26 mouse cellular contexts compared by ENCODE assay signal in the genomic region with DNA sequence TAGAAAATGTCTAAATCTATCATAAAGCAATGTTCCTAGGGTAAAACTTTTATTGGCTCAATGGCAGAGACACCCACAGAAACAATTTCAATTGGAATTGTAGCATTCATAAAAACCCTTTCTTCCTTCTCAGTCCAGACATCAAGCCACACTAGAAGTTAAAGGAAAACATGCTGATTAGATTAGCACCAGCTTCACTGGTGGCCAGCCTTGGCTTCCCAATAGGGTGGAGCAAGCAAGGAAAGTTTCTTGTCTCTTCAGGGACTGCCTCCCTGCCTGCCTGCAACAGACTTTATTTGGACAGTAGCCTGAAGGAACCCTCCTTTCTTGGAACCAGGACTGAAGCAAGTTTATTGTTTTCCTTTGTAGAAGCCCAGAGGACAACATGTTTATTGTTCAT.
DNase-seq lines count a peak whose midpoint lies in the region; ATAC-seq and TF ChIP-seq lines count a peak whose summit lies in the region.
"Had no signal": no experiment of that assay in that cellular context is flagged by ENCODE, and none has a peak within 500 bp of the region (broad histone marks: within the 10 kb centered on the region; RNA-seq: fewer than 3 reads in every experiment).

No protein-coding gene starts in this region.

- H3K9me3 ChIP-seq in embryonic facial prominence, embryonic 14.5 days (ENCODE audit: control insufficient read depth, low read length) = no peaks in the 10 kb centered on the region
- H3K9me3 ChIP-seq in embryonic facial prominence, embryonic 10.5 days = no peaks in the 10 kb centered on the region
- H3K9me3 ChIP-seq in liver, postnatal 0 days (ENCODE audit: low read length) = no peaks in the 10 kb centered on the region
- H3K9me3 ChIP-seq: embryonic facial prominence, embryonic 12.5 days; forebrain, embryonic 10.5 days; forebrain, embryonic 13.5 days; heart, embryonic 10.5 days; hindbrain, embryonic 12.5 days; hindbrain, embryonic 15.5 days had no signal

- H3K4me1 ChIP-seq in embryonic facial prominence, embryonic 14.5 days (ENCODE audit: control insufficient read depth, insufficient read depth, low read length) = no peaks in the 10 kb centered on the region
- H3K4me1 ChIP-seq in embryonic facial prominence, embryonic 10.5 days = no peaks in the 10 kb centered on the region
- H3K4me1 ChIP-seq in liver, postnatal 0 days (ENCODE audit: insufficient read depth) = no peaks in the 10 kb centered on the region
- H3K4me1 ChIP-seq: embryonic facial prominence, embryonic 12.5 days; forebrain, embryonic 10.5 days; forebrain, embryonic 13.5 days; heart, embryonic 10.5 days; hindbrain, embryonic 12.5 days; hindbrain, embryonic 15.5 days had no signal

- no peak for TF ChIP-seq CTCF in liver, postnatal 0 days (IDR thresholded peaks at IDR 0.05; ENCODE audit: low read depth)

- no peak overlapping the region for H3K4me3 ChIP-seq in embryonic facial prominence, embryonic 14.5 days (ENCODE audit: low read depth, low read length)
- H3K4me3 ChIP-seq in embryonic facial prominence, embryonic 10.5 days = no peak overlapping the region
- H3K4me3 ChIP-seq in liver, postnatal 0 days (ENCODE audit: low read depth, low read length) = no peak overlapping the region
- H3K4me3 ChIP-seq: embryonic facial prominence, embryonic 12.5 days; erythroblast, embryonic 14.5 days; forebrain, embryonic 10.5 days; forebrain, embryonic 13.5 days; gastrocnemius, adult 2 months; heart, adult 2 months; heart, embryonic 10.5 days; hindbrain, embryonic 12.5 days; hindbrain, embryonic 15.5 days had no signal

- no peak overlapping the region for H3K27ac ChIP-seq in embryonic facial prominence, embryonic 14.5 days (replicated peaks; ENCODE audit: low read depth, low read length)
- no peak overlapping the region for H3K27ac ChIP-seq in embryonic facial prominence, embryonic 10.5 days (replicated peaks)
- H3K27ac ChIP-seq in liver, postnatal 0 days (ENCODE audit: low read depth) = no peak overlapping the region
- H3K27ac ChIP-seq: embryonic facial prominence, embryonic 12.5 days; forebrain, embryonic 10.5 days; forebrain, embryonic 13.5 days; gastrocnemius, adult 2 months; heart, adult 2 months; heart, embryonic 10.5 days; hindbrain, embryonic 12.5 days; hindbrain, embryonic 15.5 days had no signal

- no peak overlapping the region for H3K9ac ChIP-seq in embryonic facial prominence, embryonic 14.5 days (ENCODE audit: low read depth, low read length)
- no peak overlapping the region for H3K9ac ChIP-seq in liver, postnatal 0 days (replicated peaks)
- H3K9ac ChIP-seq: embryonic facial prominence, embryonic 12.5 days; forebrain, embryonic 13.5 days; forebrain, postnatal 0 days; hindbrain, embryonic 12.5 days; hindbrain, embryonic 15.5 days had no signal

- peak; percentile 23 for DNase-seq in embryonic facial prominence, embryonic 14.5 days (ENCODE audit: low spot score)
- DNase-seq in embryonic facial prominence, embryonic 10.5 days (ENCODE audit: low spot score) = no peak
- peak; percentile 11 for DNase-seq in liver
- no peak for DNase-seq in liver, postnatal 0 days
- peak; percentile 7 for DNase-seq in ovary, postnatal 36 days (ENCODE audit: low spot score)
- DNase-seq in ovary, postnatal 14 days (ENCODE audit: low spot score) = no peak
- no peak for DNase-seq in right cerebral cortex, postnatal 10 days (ENCODE audit: low spot score in 2 of 2)
- DNase-seq: adrenal gland, adult 8-10 months; adrenal gland, postnatal 25 days; cerebellum, adult 11-12 months; cerebellum, adult 8-10 months; cerebellum, postnatal 10 days; cerebellum, postnatal 36 days; forebrain, postnatal 0 days; gastrocnemius, postnatal 14 days; heart, adult 2 months had no signal

- no peaks in the 10 kb centered on the region for H3K27me3 ChIP-seq in embryonic facial prominence, embryonic 14.5 days (replicated peaks; ENCODE audit: control insufficient read depth, insufficient read depth, low read length)
- H3K27me3 ChIP-seq in embryonic facial prominence, embryonic 10.5 days (replicated peaks; ENCODE audit: low read depth, poor library complexity, severe bottlenecking) = no peaks in the 10 kb centered on the region
- no peaks in the 10 kb centered on the region for H3K27me3 ChIP-seq in liver, postnatal 0 days (ENCODE audit: insufficient read depth, low read length)
- H3K27me3 ChIP-seq: embryonic facial prominence, embryonic 12.5 days; forebrain, embryonic 13.5 days; hindbrain, embryonic 12.5 days; hindbrain, embryonic 15.5 days had no signal

- H3K36me3 ChIP-seq in embryonic facial prominence, embryonic 14.5 days (ENCODE audit: control insufficient read depth, insufficient read depth, low read length) = no peaks in the 10 kb centered on the region
- no peaks in the 10 kb centered on the region for H3K36me3 ChIP-seq in embryonic facial prominence, embryonic 10.5 days (replicated peaks)
- no peaks in the 10 kb centered on the region for H3K36me3 ChIP-seq in liver, postnatal 0 days (replicated peaks; ENCODE audit: insufficient read depth, low read length)
- H3K36me3 ChIP-seq: embryonic facial prominence, embryonic 12.5 days; forebrain, embryonic 10.5 days; heart, embryonic 10.5 days; hindbrain, embryonic 12.5 days; hindbrain, embryonic 15.5 days had no signal

- ATAC-seq in embryonic facial prominence, embryonic 14.5 days (ENCODE audit: low read depth) = no peak
- ATAC-seq in liver, postnatal 0 days = no peak
- peak; percentile 87 for ATAC-seq in megakaryocyte-erythroid progenitor cell, adult 5-6 weeks (replicated peaks; ENCODE audit: low FRiP score, low TSS enrichment, poor library complexity, severe bottlenecking)
- ATAC-seq: activated CD4-positive, CD25-positive, alpha-beta regulatory T cell, adult 4 months; forebrain, embryonic 13.5 days; forebrain, postnatal 0 days had no signal

- TF ChIP-seq EP300 in liver, postnatal 0 days (IDR thresholded peaks at IDR 0.05; ENCODE audit: low read depth) = no peak

- no peak overlapping the region for H3K4me2 ChIP-seq in embryonic facial prominence, embryonic 14.5 days (ENCODE audit: low read depth, low read length)
- no peak overlapping the region for H3K4me2 ChIP-seq in liver, postnatal 0 days (ENCODE audit: low read depth, low read length)
- H3K4me2 ChIP-seq: embryonic facial prominence, embryonic 12.5 days; forebrain, embryonic 13.5 days; hindbrain, embryonic 12.5 days; hindbrain, embryonic 15.5 days had no signal

Comparison
In these comparisons a context has a peak if more than half of its experiments do, and no peak if none do; other contexts are left out.
1. DNase-seq: peak in embryonic facial prominence, embryonic 14.5 days (single experiment), liver (single experiment) and ovary, postnatal 36 days (single experiment); none in embryonic facial prominence, embryonic 10.5 days (single experiment), liver, postnatal 0 days (single experiment), ovary, postnatal 14 days (single experiment) and right cerebral cortex, postnatal 10 days (0 of 2).